Mouse (Mus musculus) liver, adult 2 months (tissue): ENCODE measurements around the gene Dad1.

Source experiments
- CTCF ChIP-seq: fragments of 200-500 bp; IDR thresholded peaks from 2 replicates; pipeline ENCODE4 v1.5.1; 2011; ENCODE audit warnings: low read depth, low read length, control low read depth
- POLR2A ChIP-seq: fragments of 200-500 bp; IDR thresholded peaks from 2 replicates; pipeline ENCODE4 v1.6.1; 2011; ENCODE audit warnings: low read length, control low read depth; ENCODE audit not compliant: insufficient read depth; ENCODE audit errors: extremely low read depth

DNA sequence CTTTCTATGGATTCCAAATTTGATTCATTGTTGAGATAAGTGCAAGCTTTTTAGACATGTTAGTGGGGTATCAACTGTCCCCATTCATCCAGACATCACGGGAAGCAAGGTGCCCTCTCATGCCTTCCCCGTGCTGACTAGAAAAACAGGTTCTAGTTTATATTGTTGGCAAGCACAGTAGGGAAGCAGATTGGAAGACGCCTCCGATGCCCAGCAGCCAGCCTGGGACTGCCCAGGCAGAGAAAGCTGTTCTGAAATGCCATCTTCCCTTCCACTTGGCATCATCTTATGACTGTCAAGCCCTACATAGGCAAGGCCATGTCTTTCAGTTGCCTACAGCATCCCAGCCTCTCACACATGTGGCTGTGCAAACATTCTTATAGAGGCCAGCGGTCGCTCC lies 50.7 kb downstream of the Dad1 start:
- TF ChIP-seq POLR2A: no peak
- TF ChIP-seq CTCF: no peak
